28 mouse cellular contexts compared by ENCODE assay signal in genomic region chr6:28621431-28621830, GRCm38 (mm10).
DNase-seq lines count a peak whose midpoint lies in the region; ATAC-seq lines count a peak whose summit lies in the region.
"Had no signal": no experiment of that assay in that cellular context is flagged by ENCODE, and none has a peak within 500 bp of the region (broad histone marks: within the 10 kb centered on the region; RNA-seq: fewer than 3 reads in every experiment).

No protein-coding gene starts in this region.

- H3K4me1 ChIP-seq in heart, embryonic 10.5 days = peaks cover 49% of the 10 kb centered on the region
- H3K4me1 ChIP-seq in midbrain, embryonic 10.5 days = peaks cover 18% of the 10 kb centered on the region
- peaks cover 15% of the 10 kb centered on the region for H3K4me1 ChIP-seq in midbrain, embryonic 14.5 days (ENCODE audit: control insufficient read depth, insufficient read depth, low read length)
- peaks cover 73% of the 10 kb centered on the region for H3K4me1 ChIP-seq in liver, embryonic 12.5 days
- peaks cover 23% of the 10 kb centered on the region for H3K4me1 ChIP-seq in kidney, embryonic 14.5 days (ENCODE audit: control insufficient read depth, insufficient read depth, low read length)

- H3K27me3 ChIP-seq in heart, embryonic 10.5 days (ENCODE audit: insufficient read depth, poor library complexity, severe bottlenecking) = no peaks in the 10 kb centered on the region
- H3K27me3 ChIP-seq in midbrain, embryonic 10.5 days (ENCODE audit: low read depth, poor library complexity, severe bottlenecking) = no peaks in the 10 kb centered on the region
- H3K27me3 ChIP-seq in midbrain, embryonic 14.5 days (ENCODE audit: control insufficient read depth, insufficient read depth, low read length) = no peaks in the 10 kb centered on the region
- H3K27me3 ChIP-seq in liver, embryonic 12.5 days (replicated peaks) = no peaks in the 10 kb centered on the region
- H3K27me3 ChIP-seq in kidney, embryonic 14.5 days (ENCODE audit: control insufficient read depth, insufficient read depth, low read length) = no peaks in the 10 kb centered on the region
- H3K27me3 ChIP-seq: embryonic facial prominence, embryonic 13.5 days; forebrain, embryonic 15.5 days; heart, embryonic 13.5 days; kidney, embryonic 15.5 days; lung, embryonic 15.5 days; midbrain, embryonic 12.5 days; Patski had no signal

- DNase-seq in heart, embryonic 10.5 days (ENCODE audit: low spot score) = peak; percentile 83
- no peak for DNase-seq in heart, postnatal 36 days
- no peak for DNase-seq in midbrain, embryonic 10.5 days (ENCODE audit: low spot score)
- DNase-seq in midbrain, embryonic 14.5 days = no peak
- DNase-seq in layer of hippocampus, postnatal 25 days (ENCODE audit: extremely low spot score in 1 of 2, low spot score in 1 of 2) = no peak
- DNase-seq: adrenal gland, adult 8-10 months; cerebellum, adult 8-10 months; cerebellum, postnatal 36 days; embryo, embryonic 11 days; gastrocnemius, postnatal 10 days; heart, postnatal 4 days; kidney, postnatal 36 days; lung, postnatal 36 days; right cerebral cortex, postnatal 25 days; spleen, adult 18-20 months; thymus, postnatal 14 days had no signal

- peaks cover 39% of the 10 kb centered on the region; the same call in 1 of the 2 replicates for H3K79me2 ChIP-seq in macrophage (ENCODE audit: inconsistent target)

- H3K9ac ChIP-seq in midbrain, embryonic 14.5 days (replicated peaks; ENCODE audit: low read length) = no peak overlapping the region
- peak overlapping the region; percentile 33; the same call in 1 of the 2 replicates for H3K9ac ChIP-seq in liver, embryonic 12.5 days
- H3K9ac ChIP-seq in kidney, embryonic 14.5 days (ENCODE audit: low read depth, low read length) = no peak overlapping the region
- H3K9ac ChIP-seq: embryonic facial prominence, embryonic 13.5 days; forebrain, embryonic 15.5 days; heart, embryonic 13.5 days; hindbrain, embryonic 14.5 days; kidney, embryonic 15.5 days; lung, embryonic 15.5 days; midbrain, embryonic 12.5 days had no signal

- H3K36me3 ChIP-seq in heart, embryonic 10.5 days = peaks cover 4% of the 10 kb centered on the region; the same call in 1 of the 2 replicates
- peaks cover 2% of the 10 kb centered on the region; the same call in 1 of the 2 replicates for H3K36me3 ChIP-seq in midbrain, embryonic 10.5 days
- H3K36me3 ChIP-seq in midbrain, embryonic 14.5 days (ENCODE audit: control insufficient read depth, insufficient read depth, low read length) = no peaks in the 10 kb centered on the region
- H3K36me3 ChIP-seq in liver, embryonic 12.5 days = peaks cover 8% of the 10 kb centered on the region
- no peaks in the 10 kb centered on the region for H3K36me3 ChIP-seq in macrophage (ENCODE audit: inconsistent target)
- peaks cover 5% of the 10 kb centered on the region; the same call in 1 of the 2 replicates for H3K36me3 ChIP-seq in kidney, embryonic 14.5 days (ENCODE audit: control insufficient read depth, insufficient read depth, low read length)
- H3K36me3 ChIP-seq: forebrain, embryonic 15.5 days; lung, embryonic 15.5 days; midbrain, embryonic 12.5 days had no signal

- H3K27ac ChIP-seq in heart, embryonic 10.5 days = peak overlapping the region; percentile 69; the same call in 1 of the 2 replicates
- 0 out of 2 replicates have a peak overlapping the region, but pooled peaks have one; percentile 30 for H3K27ac ChIP-seq in midbrain, embryonic 10.5 days (replicated peaks)
- no peak overlapping the region for H3K27ac ChIP-seq in midbrain, embryonic 14.5 days (replicated peaks; ENCODE audit: low read depth, low read length)
- H3K27ac ChIP-seq in liver, embryonic 12.5 days = peak overlapping the region; percentile 76
- peak overlapping the region; percentile 92 for H3K27ac ChIP-seq in macrophage
- H3K27ac ChIP-seq in kidney, embryonic 14.5 days (ENCODE audit: low read depth, low read length) = no peak overlapping the region
- H3K27ac ChIP-seq: embryonic facial prominence, embryonic 13.5 days; forebrain, embryonic 15.5 days; hindbrain, embryonic 14.5 days; kidney, embryonic 15.5 days; midbrain, embryonic 12.5 days had no signal

- H3K9me3 ChIP-seq in heart, embryonic 10.5 days = no peaks in the 10 kb centered on the region
- no peaks in the 10 kb centered on the region for H3K9me3 ChIP-seq in midbrain, embryonic 10.5 days (replicated peaks)
- no peaks in the 10 kb centered on the region for H3K9me3 ChIP-seq in midbrain, embryonic 14.5 days (ENCODE audit: control insufficient read depth, low read length)
- no peaks in the 10 kb centered on the region for H3K9me3 ChIP-seq in liver, embryonic 12.5 days (replicated peaks)
- H3K9me3 ChIP-seq in kidney, embryonic 14.5 days (ENCODE audit: control insufficient read depth, low read length) = no peaks in the 10 kb centered on the region
- H3K9me3 ChIP-seq: embryonic facial prominence, embryonic 13.5 days; forebrain, embryonic 15.5 days; heart, embryonic 13.5 days; kidney, embryonic 15.5 days; lung, embryonic 15.5 days; midbrain, embryonic 12.5 days had no signal

- no peak for ATAC-seq in midbrain, embryonic 14.5 days (ENCODE audit: low FRiP score, low TSS enrichment)
- ATAC-seq in liver, embryonic 12.5 days = peak; percentile 82
- no peak for ATAC-seq in kidney, embryonic 14.5 days (ENCODE audit: low FRiP score, low TSS enrichment)
- ATAC-seq: forebrain, embryonic 15.5 days; inflammation-experienced regulatory T-cells, adult 6 months; Patski had no signal

- 55% methylated on average over 4 of the region's 4 CpGs for WGBS in heart, embryonic 10.5 days
- WGBS in midbrain, embryonic 10.5 days = 90% methylated on average over 4 of the region's 4 CpGs
- WGBS in midbrain, embryonic 14.5 days = 87% methylated on average over 4 of the region's 4 CpGs
- WGBS in liver, embryonic 12.5 days (ENCODE audit: insufficient replicate concordance) = 26% methylated on average over 4 of the region's 4 CpGs
- WGBS in macrophage (ENCODE audit: missing documents) = 89% methylated on average over 4 of the region's 4 CpGs
- 78% methylated on average over 4 of the region's 4 CpGs for WGBS in kidney, embryonic 14.5 days

- H3K4me3 ChIP-seq in heart, embryonic 10.5 days = no peak overlapping the region
- no peak overlapping the region for H3K4me3 ChIP-seq in midbrain, embryonic 10.5 days
- no peak overlapping the region for H3K4me3 ChIP-seq in midbrain, embryonic 14.5 days (replicated peaks; ENCODE audit: low read depth, low read length)
- H3K4me3 ChIP-seq in liver, embryonic 12.5 days = no peak overlapping the region
- H3K4me3 ChIP-seq in macrophage (ENCODE audit: inconsistent target) = no peak overlapping the region
- H3K4me3 ChIP-seq in kidney, embryonic 14.5 days (ENCODE audit: low read length) = no peak overlapping the region
- H3K4me3 ChIP-seq: embryonic facial prominence, embryonic 13.5 days; forebrain, embryonic 15.5 days; heart, embryonic 13.5 days; kidney, embryonic 15.5 days; lung, embryonic 15.5 days; midbrain, embryonic 12.5 days had no signal

- H3K4me2 ChIP-seq in midbrain, embryonic 14.5 days (ENCODE audit: low read length) = no peak overlapping the region
- H3K4me2 ChIP-seq in liver, embryonic 12.5 days = peak overlapping the region; percentile 40
- H3K4me2 ChIP-seq in kidney, embryonic 14.5 days (replicated peaks; ENCODE audit: low read depth, low read length) = no peak overlapping the region
- H3K4me2 ChIP-seq: embryonic facial prominence, embryonic 13.5 days; forebrain, embryonic 15.5 days; heart, embryonic 13.5 days; hindbrain, embryonic 14.5 days; kidney, embryonic 15.5 days; lung, embryonic 15.5 days; midbrain, embryonic 12.5 days had no signal

- intact Hi-C loops in heart, postnatal 36 days (cut with DNase I) = loop anchor here (10.0 kb wide), 1 partner anchor 197 kb away; the partner anchor contains the start of genes Arf5, Fscn3 and Gcc1

Comparison
In these comparisons a context has a peak if more than half of its experiments do, and no peak if none do; other contexts are left out.
1. H3K27ac ChIP-seq: peak in heart, embryonic 10.5 days (single experiment), midbrain, embryonic 10.5 days (single experiment), liver, embryonic 12.5 days (single experiment) and macrophage (single experiment); none in midbrain, embryonic 14.5 days (single experiment) and kidney, embryonic 14.5 days (single experiment).